Mouse (Mus musculus) CH12.LX (cell line): ENCODE results near the gene Trpm3.

ENCODE experiments used
- CTCF ChIP-seq, 2 experiments: IDR thresholded peaks in 1 of 2; conservative IDR thresholded peaks in 1 of 2; 2 replicates each; pipeline ENCODE4 v1.5.1; 2011 to 2012; ENCODE audit warnings: low read depth in 2 of 2, low read length in 2 of 2, improper control_type of control experiment in 1 of 2, inconsistent platforms in 1 of 2, mild to moderate bottlenecking in 1 of 2, moderate library complexity in 1 of 2
- E2F4 ChIP-seq: IDR thresholded peaks from 2 replicates; pipeline ENCODE4 v1.6.1; 2011; ENCODE audit warnings: low read depth, low read length, improper control_type of control experiment; ENCODE audit not compliant: insufficient replicate concordance
- EP300 ChIP-seq: IDR thresholded peaks from 2 replicates; pipeline ENCODE4 v1.6.1; 2011; ENCODE audit warnings: low read length, improper control_type of control experiment
- GABPA ChIP-seq: IDR thresholded peaks from 2 replicates; pipeline ENCODE4 v1.6.1; 2012; ENCODE audit warnings: low read depth, low read length, improper control_type of control experiment, inconsistent platforms; ENCODE audit not compliant: insufficient replicate concordance
- KAT2A ChIP-seq: IDR thresholded peaks from 2 replicates; pipeline ENCODE4 v1.6.1; 2012; ENCODE audit warnings: low read length, improper control_type of control experiment, inconsistent platforms; ENCODE audit not compliant: insufficient replicate concordance
- MAFK ChIP-seq: IDR thresholded peaks from 2 replicates; pipeline ENCODE4 v1.6.1; 2011; ENCODE audit warnings: low read length, improper control_type of control experiment; ENCODE audit not compliant: insufficient replicate concordance
- POLR2A ChIP-seq: IDR thresholded peaks from 2 replicates; pipeline ENCODE4 v1.6.1; 2011; ENCODE audit warnings: low read depth, mild to moderate bottlenecking, improper control_type of control experiment, low read length
- ZNF384 ChIP-seq: IDR thresholded peaks from 2 replicates; pipeline ENCODE4 v1.6.1; 2012; ENCODE audit warnings: low read depth, low read length, improper control_type of control experiment, inconsistent platforms

- TF ChIP-seq MAFK (no peak), E2F4 (no peak), POLR2A (no peak), GABPA (no peak), CTCF (conservative IDR thresholded peaks at IDR 0.05 in 1 of 2, IDR thresholded peaks at IDR 0.05 in 1 of 2; ENCODE audit: low read depth in 2 of 2, low read length in 2 of 2) (no peak), EP300 (no peak), ZNF384 (peak; percentile 17; the same call in 1 of the 2 replicates), KAT2A (no peak)
Observed at GRCm38 (mm10) chr19:22993946-22994345, 855.1 kb downstream of the Trpm3 start.
